Mouse (Mus musculus): ENCODE measurements around the gene Gm21887.
"Not testable (repeated sequence)": the region's sequence is repeated elsewhere in the genome, so short reads cannot be mapped to it uniquely, and the experiment has no call there.

Gm21887 gene

DNA sequence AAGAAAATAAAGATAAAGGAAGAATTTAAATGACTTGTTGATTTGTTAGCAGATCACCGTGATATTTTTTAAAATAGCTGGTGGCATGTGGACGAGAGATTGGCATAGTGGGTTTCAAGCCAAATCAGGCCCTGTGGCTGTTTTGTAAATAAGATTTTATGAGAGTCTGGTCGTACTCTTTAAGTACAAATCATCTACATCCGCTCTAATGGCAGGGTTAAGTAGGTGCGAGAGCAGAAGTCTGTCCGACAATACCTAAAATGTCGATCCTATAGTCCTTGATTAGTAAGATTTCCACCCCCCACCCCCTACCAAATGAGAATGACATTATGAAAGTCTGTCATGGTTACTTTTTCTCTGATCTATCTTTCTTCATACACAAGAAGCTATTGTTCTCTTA lies 25.1 kb upstream of the Gm21887 start:
- not testable (repeated sequence) for DNase-seq

DNA sequence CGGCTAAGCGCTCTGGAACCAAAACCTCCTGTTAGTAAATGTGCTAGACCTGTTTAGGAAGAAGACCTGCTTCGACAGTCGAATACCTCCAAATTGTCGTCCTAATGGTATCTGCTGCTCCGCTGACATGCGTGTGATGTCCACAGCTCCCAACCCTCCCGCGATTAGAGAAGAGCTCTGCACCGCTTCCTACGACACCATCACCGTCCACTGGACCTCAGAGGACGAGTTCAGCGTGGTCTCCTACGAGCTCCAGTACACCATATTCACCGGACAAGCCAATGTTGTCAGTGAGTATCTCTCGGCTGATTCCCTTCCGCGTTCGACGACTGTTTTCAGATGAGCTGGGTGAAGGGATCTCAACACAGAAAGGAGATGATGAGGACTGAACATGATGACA lies 24.6 kb upstream of the Gm21887 start:
- not testable (repeated sequence) for DNase-seq

DNA sequence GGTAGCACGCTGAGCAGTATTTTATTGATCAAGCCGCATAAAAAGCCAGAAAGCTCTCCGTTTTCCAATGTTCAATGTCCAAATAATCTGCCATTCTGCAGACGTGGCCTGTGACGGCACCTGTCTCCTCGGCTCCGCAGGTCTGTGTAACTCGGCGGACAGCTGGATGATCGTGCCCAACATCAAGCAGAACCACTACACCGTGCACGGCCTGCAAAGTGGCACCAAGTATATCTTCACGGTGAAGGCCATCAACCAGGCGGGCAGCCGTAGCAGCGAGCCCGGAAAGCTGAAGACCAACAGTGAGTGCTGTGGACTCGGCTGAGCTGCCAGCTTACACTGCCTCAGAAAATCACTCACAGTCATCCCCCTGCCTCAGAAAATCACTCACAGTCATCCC lies 23.7 kb upstream of the Gm21887 start:
- DNase-seq: not testable (repeated sequence)

DNA sequence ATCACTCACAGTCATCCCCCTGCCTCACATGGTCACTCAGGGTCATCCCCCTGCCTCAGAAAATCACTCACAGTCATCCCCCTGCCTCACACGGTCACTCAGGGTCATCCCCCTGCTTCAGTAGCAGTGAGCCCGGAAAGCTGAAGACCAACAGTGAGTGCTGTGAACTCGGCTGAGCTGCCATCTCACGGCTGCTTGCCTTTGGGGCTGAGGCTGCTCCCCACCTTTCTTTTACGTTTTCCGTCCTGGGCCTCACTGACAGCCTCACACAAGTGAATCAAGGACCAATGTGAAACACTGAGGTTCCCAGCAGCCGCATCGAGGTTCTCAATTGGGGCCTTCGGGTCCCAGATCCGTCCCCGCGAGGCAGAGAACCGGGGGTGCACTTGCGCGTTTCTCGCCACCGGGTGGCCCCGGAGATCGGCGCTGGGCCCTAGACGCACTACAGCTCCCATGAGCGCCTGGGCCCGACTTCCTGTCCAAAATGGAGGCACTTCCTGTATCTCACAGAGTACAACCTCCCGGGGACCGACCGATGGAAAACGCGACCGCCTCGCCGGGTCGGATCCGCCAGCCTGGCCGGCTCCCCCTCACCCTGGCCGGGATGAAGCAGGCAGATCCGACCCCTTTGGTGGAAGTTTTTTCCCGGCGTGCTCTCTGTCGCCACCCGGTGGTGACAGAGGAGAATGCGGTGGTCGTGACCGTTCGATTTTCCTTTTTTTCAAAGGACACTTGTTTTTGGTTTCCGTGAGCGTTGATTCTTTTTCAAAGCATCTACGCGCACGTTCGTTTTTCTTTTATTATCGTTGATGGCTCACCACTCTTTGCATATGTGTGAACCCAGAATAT lies 22.7 kb upstream of the Gm21887 start:
- peak; percentile 93 for DNase-seq

DNA sequence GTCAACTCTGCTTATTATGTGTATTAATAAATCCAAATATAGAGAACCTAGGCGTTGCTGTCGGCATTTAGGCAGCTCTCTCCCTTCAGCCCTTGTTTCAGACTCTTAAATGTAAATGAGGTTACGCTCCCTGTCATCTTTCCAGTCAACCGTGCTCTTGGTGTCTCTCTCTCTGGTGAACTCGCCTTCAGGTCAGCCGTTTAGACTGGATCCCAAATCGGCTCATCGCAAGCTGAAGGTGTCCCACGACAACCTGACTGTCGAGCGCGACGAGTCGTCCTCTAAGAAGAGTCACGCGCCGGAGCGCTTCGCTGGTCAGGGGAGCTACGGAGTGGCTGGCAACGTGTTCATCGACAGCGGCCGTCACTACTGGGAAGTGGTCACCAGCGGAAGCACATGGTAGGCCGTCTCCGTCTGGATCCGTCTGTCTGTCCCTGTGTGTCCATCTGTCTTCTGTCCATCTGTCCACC lies 22.1 kb upstream of the Gm21887 start:
- DNase-seq: peak; percentile 53

DNA sequence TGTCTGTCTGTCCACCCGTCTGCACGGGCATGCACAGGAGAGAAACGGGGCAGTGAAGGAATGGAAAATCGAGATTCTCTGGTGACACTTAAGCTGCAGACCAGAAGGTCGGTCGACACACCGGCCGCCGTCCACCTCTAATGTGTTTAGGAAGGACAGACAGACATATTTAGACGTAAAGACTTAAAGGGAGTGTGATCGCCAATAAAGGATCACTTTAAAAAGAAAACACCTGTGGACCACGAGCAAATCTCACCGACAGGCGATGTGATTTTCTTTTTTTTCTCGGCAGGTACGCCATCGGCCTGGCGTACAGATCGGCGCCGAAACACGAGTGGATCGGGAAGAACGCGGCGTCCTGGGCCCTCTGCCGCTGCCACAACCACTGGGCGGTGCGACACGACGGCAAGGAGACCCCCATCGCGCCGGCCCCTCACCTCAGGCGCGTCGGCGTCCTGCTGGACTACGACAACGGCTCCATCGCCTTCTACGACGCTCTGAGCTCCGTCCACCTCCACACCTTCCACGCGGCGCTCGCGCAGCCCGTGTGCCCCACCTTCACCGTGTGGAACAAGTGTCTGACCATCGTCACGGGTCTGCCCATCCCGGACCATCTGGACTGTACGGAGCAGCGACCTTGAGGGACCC lies 20.8 kb upstream of the Gm21887 start:
- peak; percentile 39 for DNase-seq

DNA sequence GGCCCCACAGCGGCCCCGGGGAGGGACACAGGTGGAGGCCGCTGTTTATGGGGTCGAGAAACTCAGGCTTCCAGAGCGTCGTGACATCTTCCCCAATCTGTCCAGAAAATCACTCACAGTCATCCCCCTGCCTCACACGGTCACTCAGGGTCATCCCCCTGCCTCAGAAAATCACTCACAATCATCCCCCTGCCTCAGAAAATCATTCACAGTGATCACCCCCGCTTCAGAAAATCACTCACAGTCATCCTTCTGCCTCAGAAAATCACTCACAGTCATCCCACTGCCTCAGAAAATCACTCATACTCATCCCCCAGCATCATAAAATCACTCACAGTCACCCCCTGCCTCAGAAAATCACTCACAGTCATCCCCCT lies 20.3 kb upstream of the Gm21887 start:
- not testable (repeated sequence) for DNase-seq

DNA sequence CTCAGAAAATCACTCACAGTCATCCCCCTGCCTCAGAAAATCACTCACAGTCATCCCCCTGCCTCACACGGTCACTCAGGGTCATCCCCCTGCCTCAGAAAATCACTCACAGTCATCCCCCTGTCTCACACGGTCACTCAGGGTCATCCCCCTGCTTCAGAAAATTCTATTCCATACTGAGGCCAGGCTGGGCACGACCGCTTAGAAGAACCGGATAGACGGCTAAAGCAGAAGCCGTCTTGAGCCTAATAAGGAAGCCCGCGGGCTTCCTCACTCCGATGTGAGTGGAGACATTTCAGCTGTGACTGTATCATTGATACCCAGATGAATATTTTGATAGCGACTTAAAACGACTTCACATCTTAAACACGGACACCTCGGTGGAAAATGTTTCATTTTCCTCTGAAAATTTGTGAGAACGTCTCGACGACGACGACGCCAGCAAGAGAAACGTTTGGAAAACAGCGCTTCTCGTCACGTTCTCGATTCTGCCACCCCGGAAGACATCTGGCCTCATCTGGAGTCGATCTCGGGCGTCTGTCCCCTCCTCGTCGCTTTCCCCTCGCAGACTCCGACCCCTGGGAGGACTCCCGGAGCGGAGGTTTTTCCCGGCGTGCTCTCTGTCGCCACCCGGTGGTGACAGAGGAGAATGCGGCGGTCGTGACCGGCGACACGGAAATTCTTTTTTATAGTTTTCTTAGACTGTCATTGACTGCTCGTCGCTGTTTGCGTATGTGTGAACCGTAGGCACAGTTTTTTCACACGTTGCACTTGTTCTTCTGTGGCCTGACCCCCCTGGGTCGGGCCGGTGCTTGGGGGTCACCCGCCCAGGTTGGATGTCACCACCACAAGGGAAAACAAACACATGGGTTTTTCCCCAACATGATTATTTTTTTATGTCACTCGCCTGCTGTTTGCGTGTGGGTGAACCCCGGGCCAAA lies 19.5 kb upstream of the Gm21887 start:
- peak; percentile 93 for DNase-seq

DNA sequence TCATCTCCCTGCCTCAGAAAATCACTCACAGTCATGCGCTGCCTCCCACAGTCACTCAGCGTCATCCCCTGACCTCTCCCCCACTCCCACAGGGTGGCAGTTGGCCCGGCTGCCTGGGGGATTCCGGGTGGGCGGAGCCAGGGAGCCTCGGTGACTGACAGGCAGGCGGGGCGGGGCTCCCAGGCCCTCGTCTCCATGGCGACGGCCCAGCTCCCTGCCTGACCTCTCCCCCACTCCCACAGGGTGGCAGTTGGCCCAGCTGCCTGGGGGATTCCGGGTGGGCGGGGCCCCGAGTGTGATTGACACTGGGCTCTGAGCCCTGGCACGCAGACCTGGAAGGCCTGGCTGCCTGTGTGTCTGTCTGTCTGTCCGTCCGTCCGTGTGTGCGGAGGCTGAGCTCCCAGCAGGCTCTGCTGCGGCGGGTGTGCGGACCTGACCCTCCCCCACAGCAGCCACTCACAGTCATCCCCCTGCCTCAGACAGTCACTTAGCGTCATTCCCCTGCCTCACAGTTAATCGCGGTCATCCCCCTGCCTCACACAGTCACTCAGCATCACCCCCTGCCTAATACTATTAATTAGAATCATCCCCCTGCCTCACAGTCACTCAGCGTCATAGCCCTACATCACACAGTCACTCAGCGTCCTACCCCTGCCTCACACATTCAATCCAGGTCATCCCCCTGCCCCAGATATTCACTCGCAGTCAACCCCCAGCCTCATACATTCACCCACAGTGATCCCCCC lies 18.2 kb upstream of the Gm21887 start:
- peak; percentile 100 for DNase-seq

DNA sequence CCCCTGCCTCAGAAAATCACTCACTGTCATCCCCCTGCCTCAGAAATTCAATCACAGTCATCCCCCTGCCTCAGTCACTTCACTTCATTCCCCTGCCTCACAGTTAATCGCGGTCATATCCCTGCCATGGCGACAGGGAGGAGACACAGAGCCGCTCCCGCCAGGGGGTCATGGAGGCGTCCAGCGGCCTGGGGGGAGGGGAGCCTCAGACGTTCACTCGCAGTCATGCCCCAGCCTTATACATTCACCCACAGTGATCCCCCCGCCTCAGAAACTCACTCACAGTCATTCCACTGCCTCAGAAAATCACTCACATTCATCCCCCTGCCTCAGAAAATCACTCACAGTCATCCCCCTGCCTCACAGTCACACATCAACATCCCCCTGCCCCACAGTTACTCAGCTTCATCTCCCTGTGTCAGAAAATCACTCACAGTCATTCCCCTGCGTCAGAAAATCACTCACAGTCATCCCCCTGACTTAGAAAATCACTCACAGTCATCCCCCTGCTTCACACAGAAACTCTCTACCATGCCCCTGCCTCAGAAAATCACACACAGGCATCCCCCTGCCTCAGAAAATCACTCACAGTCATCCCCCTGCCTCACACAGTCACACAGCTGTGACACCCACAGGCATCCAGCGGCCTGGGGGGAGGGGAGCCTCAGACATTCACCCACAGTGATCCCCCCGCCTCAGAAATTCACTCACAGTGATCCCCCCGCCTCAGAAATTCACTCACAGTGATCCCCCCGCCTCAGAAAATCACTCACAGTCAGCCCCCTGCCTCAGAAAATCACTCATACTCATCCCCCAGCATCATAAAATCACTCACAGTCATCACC lies 17.2 kb upstream of the Gm21887 start:
- peak; percentile 57 for DNase-seq

DNA sequence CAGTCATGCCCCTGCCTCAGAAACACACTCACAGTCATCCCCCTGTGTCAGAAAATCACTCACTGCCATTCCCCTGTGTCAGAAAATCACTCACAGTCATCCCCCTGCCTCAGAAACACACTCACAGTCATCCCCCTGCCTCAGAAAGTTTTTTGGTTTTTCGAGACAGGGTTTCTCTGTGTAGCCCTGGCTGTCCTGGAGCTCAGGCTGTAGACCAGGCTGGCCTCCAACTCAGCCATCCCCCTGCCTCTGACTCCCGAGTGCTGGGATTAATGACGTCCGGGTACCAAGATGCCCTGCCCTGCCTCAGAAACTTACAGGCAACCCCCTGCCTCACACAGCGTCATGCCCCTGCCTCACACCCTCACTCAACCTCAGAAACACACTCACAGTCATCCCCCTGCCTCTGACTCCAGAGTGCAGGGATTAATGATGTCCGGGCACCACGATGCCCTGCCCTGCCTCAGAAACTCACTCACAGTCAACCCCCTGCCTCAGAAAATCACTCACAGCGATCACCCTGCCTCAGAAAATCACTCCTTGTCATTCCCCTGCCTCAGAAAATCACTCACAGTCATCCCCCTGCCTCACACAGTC lies 16.4 kb upstream of the Gm21887 start:
- DNase-seq: peak; percentile 41

DNA sequence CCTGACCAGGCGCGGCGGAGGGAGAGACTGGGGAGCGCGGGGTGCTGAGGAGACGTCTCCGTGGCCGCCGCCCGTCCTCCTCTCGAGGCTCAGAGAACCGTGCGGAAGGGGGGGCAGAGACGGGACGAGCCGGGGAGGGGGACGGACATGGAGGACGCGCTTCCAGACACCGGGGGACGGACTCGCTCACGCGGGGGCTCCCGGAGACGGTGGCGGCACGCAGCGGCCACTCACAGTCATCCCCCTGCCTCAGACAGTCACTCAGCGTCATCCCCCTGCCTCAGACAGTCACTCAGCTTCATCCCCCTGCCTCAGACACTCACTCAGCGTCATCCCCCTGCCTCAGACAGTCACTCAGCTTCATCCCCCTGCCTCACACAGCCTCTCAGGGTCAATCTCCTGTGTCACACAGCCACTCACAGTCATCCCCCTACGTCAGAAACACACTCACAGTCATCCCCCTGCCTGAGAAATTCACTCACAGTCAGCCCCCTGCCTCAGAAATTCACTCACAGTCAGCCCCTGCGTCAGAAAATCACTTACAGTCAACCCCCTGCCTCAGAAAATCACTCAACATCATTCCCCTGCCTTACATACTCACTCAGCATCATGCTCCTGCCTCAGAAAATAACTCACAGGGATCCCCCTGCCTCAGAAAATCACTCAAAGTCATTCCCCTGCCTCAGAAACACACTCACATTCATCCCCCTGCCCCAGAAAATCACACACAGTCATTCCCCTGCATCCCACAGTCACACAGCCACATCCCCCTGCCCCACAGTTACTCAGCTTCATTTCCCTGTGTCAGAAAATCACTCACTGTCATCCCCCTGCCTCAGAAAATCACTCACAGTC lies 15.2 kb upstream of the Gm21887 start:
- peak; percentile 69 for DNase-seq

DNA sequence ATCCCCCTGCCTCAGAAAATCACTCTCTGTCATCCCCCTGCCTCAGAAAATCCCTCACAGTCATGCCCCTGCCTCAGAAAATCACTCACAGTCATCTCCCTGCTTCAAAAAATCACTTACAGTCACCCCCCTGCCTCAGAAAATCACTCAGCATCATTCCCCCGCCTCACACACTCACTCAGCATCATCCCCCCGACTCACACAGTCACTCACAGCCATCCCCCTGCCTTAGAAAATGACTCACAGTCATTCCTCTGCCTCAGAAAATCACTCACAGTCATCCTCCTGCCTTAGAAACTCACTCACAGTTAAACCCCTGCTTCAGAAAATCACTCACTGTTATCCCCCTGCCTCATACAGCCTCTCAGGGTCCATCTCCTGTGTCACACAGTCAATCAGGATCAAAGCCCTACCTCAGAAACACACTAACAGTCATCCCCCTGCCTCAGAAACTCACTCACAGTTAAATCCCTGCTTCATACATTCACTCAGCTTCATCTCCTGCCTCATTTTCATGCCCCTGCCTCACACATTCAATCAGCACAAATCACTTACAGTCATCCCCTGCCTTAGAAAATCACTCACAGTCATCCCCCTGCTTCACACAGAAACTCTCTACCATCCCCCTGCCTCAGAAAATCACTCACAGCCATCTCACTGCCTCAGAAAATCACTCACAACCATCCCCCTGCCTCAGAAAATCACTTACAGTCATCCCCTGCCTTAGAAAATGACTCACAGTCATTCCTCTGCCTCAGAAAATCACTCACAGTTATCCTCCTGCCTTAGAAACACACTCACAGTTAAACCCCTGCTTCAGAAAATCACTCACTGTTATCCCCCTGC lies 14.4 kb upstream of the Gm21887 start:
- DNase-seq: not testable (repeated sequence)

DNA sequence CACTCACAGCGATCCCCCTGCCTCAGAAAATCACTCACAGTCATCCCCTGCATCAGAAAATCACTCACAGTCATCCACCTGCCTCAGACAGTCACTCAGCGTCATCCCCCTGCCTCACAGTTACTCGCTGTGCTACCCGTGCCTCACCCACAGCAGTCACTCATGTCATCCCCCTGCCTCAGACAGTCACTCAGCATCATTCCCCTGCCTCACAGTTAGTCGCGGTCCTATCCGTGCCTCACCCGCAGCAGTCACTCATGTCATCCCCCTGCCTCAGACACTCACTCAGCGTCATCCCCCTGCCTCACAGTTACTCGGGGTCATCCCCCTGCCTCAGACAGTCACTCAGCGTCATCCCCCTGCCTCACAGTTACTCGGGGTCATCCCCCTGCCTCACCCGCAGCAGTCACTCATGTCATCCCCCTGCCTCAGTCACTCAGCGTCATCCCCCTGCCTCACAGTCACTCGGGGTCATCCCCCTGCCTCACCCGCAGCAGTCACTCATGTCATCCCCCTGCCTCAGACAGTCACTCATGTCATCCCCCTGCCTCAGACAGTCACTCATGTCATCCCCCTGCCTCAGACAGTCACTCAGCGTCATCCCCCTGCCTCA lies 13.4 kb upstream of the Gm21887 start:
- DNase-seq: not testable (repeated sequence)

DNA sequence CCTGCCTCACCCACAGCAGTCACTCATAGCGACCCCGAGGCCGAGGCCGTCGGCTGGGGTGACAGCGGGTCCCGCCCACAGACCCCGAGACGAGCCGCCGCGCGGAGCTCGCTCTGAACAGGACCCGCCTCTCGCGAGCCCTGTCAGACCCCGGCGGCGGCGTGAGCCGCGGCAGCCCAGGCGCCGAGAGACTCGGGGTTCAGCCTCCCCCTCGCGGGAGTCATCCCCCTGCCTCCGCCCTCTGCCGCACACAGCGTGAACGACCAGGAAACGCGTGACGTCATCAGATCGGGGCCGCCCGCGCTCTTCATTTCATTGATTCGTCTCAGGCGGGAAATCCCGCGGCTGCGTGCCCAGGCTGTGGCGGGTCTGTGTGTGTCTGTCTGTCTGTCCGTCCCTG lies 12.5 kb upstream of the Gm21887 start:
- peak; percentile 93 for DNase-seq

DNA sequence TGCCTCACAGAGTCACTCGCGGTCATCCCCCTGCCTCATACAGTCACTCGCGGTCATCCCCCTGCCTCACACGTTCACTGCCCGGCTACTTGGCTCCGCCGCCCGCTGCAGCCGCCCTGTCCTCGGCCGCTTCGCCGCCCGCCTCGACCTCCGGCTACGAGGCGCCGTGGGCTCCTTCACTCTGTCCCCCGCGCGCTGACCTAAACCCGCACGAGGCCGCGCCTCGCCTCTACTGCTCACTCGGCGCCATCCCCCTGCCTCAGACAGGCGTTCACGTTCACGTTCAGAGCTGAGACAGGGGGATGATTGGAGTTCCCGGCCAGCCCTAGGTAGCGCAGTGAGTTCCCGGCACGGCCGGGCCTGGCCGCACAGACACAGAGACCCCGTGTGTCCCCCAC lies 12.0 kb upstream of the Gm21887 start:
- DNase-seq: not testable (repeated sequence)

DNA sequence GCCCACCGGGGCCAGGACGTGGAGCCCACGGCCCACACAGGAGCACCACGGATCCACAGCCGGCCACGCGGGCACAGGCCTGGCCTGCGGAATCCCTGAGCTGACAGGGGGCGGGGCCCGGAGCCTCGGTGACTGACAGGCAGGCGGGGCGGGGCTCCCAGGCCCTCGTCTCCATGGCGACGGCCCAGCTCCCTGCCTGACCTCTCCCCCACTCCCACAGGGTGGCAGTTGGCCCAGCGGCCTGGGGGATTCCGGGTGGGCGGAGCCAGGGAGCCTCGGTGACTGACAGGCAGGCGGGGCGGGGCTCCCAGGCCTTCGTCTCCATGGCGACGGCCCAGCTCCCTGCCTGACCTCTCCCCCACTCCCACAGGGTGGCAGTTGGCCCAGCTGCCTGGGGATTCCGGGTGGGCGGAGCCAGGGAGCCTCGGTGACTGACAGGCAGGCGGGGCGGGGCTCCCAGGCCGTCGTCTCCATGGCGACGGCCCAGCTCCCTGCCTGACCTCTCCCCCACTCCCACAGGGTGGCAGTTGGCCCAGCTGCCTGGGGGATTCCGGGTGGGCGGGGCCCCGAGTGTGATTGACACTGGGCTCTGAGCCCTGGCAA lies 11.5 kb upstream of the Gm21887 start:
- DNase-seq: peak; percentile 100

Data from thymus, postnatal 25 days (tissue).